Mouse (Mus musculus) limb, embryonic 11.5 days (tissue): ENCODE data around the gene Gm10203. TPM values are rescaled to one million over a fixed set of nuclear protein-coding genes. Genes with fewer than 3 reads are reported as not detected.
A peak's percentile ranks its signal among the peaks of the same experiment; 100 is the strongest.

Experiments used
- ATAC-seq: fragments of 200-750 bp; cut with Nextera tagmentation; 2 replicates; pipeline ENCODE4 v1.8.0; 2017; ENCODE audit warnings: low read depth; ENCODE audit not compliant: insufficient number of reproducible peaks, low FRiP score, low TSS enrichment
- DNase-seq: peaks from one replicate; pipeline ENCODE4 v3.0.0-alpha.2; 2015; ENCODE audit warnings: low spot score
- H3K27ac ChIP-seq: fragments of 300-500 bp; sonication (generic); replicated peaks from 2 replicates; pipeline ENCODE4 v1.5.1; 2014; ENCODE audit warnings: low read depth, mild to moderate bottlenecking, low read length
- H3K27me3 ChIP-seq: fragments of 300-500 bp; sonication (generic); 2 replicates; pipeline ENCODE4 v1.6.1; 2014; ENCODE audit warnings: mild to moderate bottlenecking, low read length, mixed read lengths; ENCODE audit not compliant: control insufficient read depth, insufficient read depth
- H3K36me3 ChIP-seq: fragments of 300-500 bp; sonication (generic); 2 replicates; pipeline ENCODE4 v1.6.1; 2014; ENCODE audit warnings: mild to moderate bottlenecking, low read length, moderate library complexity, mixed read lengths; ENCODE audit not compliant: control insufficient read depth, insufficient read depth
- H3K4me1 ChIP-seq: fragments of 300-500 bp; sonication (generic); 2 replicates; pipeline ENCODE4 v1.6.1; 2014; ENCODE audit warnings: low read length, mixed read lengths; ENCODE audit not compliant: control insufficient read depth, insufficient read depth
- H3K4me2 ChIP-seq: fragments of 300-500 bp; sonication (generic); 2 replicates; pipeline ENCODE4 v1.6.1; 2014; ENCODE audit warnings: low read depth, mild to moderate bottlenecking, moderate library complexity; ENCODE audit not compliant: severe bottlenecking
- H3K4me3 ChIP-seq: fragments of 300-500 bp; sonication (generic); 2 replicates; pipeline ENCODE4 v1.5.1; 2014; ENCODE audit warnings: low read depth, low read length
- H3K9ac ChIP-seq: fragments of 300-500 bp; sonication (generic); 2 replicates; pipeline ENCODE4 v1.6.1; 2014; ENCODE audit warnings: mild to moderate bottlenecking, low read length
- H3K9me3 ChIP-seq: fragments of 300-500 bp; sonication (generic); 2 replicates; pipeline ENCODE4 v1.6.1; 2016; ENCODE audit warnings: low read length; ENCODE audit not compliant: control insufficient read depth
- WGBS: fragments of 180-500 bp; shearing (Covaris S2); extraction: QIAGEN DNeasy Blood & Tissue Kit; methylation state at CpG from one replicate; pipeline ENCODE4 v1.1.7; 2014; 5-methylcytosine and 5-hydroxymethylcytosine counted together
- polyA plus RNA-seq: library from polyadenylated mRNA; unstranded; fragments of >200 nt; fragmentation: Nextera tagmentation; extraction: Ambion mirVana; gene quantifications from 2 replicates; pipeline ENCODE4 v1.2.1, GENCODE M21; 2014

The Gm10203 gene
- polyA plus RNA-seq, 1 experiment from 2014 or later: not detected

DNA sequence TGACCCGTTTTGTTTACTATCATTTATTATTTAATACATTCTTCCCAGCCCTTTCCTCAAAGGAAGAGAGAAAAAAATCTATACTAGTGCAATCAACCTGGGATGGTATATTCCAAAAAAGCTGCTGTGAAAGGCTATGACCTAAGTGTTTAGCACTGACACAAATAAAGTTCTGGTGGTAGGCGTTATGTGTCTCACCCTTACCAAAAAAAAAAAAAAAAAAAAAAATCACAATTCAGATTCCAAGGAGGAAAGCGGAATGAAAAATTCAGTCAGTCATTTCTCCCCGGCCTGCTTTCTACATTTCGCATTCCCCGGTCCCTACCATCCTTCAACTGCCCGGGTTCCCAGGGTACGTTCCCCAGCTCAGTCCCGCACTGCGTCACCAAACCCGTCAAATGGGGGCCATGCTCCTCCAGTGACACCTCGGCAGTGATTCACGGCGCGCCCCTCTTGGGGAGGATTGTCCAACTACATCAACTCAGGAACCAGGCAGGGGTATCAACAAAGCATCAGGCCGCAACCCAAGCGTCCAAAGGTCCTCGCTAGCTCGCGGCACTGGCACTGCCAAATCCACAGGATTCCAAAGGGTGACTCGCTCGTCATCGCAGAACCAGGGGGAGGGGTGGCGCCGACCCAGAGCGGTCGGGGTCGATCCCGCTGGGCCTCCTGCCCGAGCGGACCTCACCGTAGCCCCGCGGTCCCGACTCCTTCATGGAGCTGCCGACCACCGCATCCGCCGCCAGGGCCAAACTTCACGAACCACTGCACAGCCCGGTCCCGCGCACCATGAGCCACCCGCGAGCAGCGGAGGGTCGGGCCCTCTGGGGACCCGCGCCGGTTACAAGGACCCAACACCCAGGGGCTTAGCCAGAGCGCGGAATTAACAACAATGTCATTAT lies 29.5 kb upstream of the Gm10203 start:
- peak overlapping the region; percentile 81 for H3K4me3 ChIP-seq
- H3K27me3 ChIP-seq: no peaks in the 10 kb centered on the region
- no peaks in the 10 kb centered on the region for H3K36me3 ChIP-seq
- H3K9ac ChIP-seq: peak overlapping the region; percentile 89
- peak overlapping the region; percentile 81 for H3K4me2 ChIP-seq
- ATAC-seq: peak; percentile 62
- peak overlapping the region; percentile 80 for H3K27ac ChIP-seq
- no peaks in the 10 kb centered on the region for H3K4me1 ChIP-seq
- peak; percentile 77 for DNase-seq
- H3K9me3 ChIP-seq: no peaks in the 10 kb centered on the region
- 2% methylated on average over 52 of the region's 52 CpGs for WGBS

DNA sequence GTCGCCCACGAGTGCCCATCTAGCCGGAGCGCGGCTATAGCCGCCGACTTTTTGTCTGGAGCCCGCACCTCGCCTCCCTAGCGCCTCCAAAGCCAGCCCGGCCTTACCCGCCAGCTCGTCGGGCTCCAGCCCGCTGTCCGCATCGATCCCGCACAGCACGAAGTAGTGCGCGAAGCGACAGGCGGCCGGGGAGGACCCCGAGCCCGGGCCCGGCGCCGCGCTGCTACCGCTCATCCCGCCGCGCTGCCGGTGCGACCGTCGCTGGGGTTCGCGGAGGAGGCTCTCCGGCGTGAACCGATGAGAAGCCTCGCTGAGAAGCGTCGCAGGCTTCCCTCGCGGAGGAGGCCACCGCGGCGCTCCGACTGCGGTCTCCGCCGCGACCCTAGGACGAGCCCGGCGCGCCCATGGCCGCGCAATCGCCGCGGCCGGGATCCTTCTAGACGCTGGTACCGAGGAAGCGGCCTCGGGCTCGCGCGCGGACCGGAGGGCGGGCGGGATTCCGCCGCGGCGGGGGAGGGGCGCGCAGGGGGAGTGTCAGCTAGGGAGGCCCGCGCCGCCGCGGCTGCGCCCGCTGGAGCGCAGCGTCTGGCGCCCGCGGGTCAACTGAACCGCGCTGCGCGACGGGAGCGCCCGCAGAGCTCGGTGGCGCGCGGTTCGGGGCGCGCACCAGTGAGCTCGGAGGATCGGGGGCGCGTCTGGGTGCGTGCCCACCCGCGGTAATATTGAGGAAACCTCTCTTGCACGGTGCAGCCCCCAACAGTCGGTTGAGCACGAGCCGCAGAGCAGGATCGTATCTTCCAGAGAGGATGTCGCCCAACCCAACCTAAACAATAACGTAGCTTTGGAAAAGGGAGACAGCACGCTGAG lies 28.7 kb upstream of the Gm10203 start, which contains the start of gene Dennd5b:
TSS of gene Dennd5b (minus strand) at position 605 of the 867 bp plus-strand sequence.
- Histone ChIP-seq H3K27me3 (no peaks in the 10 kb centered on the region), H3K4me1 (no peaks in the 10 kb centered on the region), H3K27ac (peak within 1 kb of the TSS; percentile 80), H3K4me2 (peak within 1 kb of the TSS; percentile 81), H3K36me3 (no peaks in the 10 kb centered on the region), H3K9ac (peak within 1 kb of the TSS; percentile 89), H3K9me3 (no peaks in the 10 kb centered on the region), H3K4me3 (peak within 1 kb of the TSS; percentile 81)
- ATAC-seq (peak; percentile 88), DNase-seq (peak; percentile 83)
- under 1% methylated on average over 122 of the region's 124 CpGs for WGBS

DNA sequence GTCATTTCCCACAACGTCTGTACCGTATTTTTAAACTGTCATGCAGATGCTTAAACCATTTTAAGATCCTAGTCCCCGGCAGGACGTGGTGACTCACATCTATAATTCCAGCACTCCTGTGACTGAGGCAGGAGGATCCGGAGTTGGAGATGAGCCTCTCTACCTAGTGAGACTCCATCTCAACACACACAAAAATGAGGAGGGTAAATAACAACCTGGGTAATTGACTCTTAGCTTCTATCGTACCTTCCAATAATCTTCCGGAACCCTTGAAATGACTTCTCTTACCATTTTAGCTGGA lies 28.1 kb upstream of the Gm10203 start:
- Histone ChIP-seq H3K4me2 (peak overlapping the region; percentile 81), H3K9me3 (no peaks in the 10 kb centered on the region), H3K27me3 (no peaks in the 10 kb centered on the region), H3K4me1 (no peaks in the 10 kb centered on the region), H3K4me3 (peak overlapping the region; percentile 81), H3K9ac (peak overlapping the region; percentile 89), H3K27ac (no peak overlapping the region), H3K36me3 (no peaks in the 10 kb centered on the region)
- no peak for ATAC-seq
- no peak for DNase-seq
- WGBS: 16% methylated on average over 7 of the region's 7 CpGs

DNA sequence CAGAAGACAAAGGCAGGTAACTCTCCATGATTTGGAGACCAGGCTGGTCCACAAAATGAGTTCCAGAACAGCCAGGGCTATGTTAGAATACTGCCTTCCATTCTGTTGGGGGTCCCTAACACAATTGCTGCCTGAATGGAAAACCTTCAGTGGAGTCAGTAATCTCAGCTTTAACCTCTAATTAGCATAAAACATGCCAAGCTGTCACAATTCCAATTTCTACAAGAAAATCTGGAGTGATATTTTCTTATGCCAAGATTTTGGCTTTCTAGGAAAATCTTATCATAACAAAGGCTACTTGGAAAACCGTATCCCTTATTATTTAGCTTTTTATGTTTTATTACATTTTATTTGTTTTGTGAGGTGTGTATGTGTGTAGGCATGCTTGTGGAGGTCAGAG lies 26.5 kb upstream of the Gm10203 start:
- 98% methylated on average over 1 of the region's 1 CpGs for WGBS
- H3K36me3 ChIP-seq: no peaks in the 10 kb centered on the region

DNA sequence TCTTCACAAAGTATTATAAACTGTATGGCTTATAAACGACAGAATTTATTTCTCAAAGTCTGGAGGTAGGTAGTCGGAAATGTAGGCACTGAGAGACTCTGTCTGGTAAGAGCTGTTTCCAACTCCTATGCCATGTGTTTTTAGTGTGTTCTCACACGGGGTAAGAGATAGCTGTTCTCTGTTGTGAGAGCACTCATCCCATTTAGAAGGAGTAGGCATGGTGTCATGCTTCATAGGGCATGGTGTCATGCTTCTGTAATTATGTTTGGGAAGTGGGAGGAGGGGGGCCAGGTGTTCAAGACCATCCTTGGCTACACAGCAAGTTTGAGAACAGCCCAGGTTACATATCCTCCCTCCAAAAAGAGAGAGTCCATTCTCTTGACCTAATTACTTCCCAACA lies 22.4 kb upstream of the Gm10203 start:
- H3K9me3 ChIP-seq: no peaks in the 10 kb centered on the region

More for the DNA sequence above, 26.5 kb upstream of the Gm10203 start:
- H3K9ac ChIP-seq: no peak overlapping the region
- DNase-seq: no peak
- no peak overlapping the region for H3K4me3 ChIP-seq
- H3K4me2 ChIP-seq: no peak overlapping the region
- H3K4me1 ChIP-seq: no peaks in the 10 kb centered on the region
- ATAC-seq: no peak
- H3K9me3 ChIP-seq: no peaks in the 10 kb centered on the region
- H3K27me3 ChIP-seq: no peaks in the 10 kb centered on the region
- no peak overlapping the region for H3K27ac ChIP-seq

DNA sequence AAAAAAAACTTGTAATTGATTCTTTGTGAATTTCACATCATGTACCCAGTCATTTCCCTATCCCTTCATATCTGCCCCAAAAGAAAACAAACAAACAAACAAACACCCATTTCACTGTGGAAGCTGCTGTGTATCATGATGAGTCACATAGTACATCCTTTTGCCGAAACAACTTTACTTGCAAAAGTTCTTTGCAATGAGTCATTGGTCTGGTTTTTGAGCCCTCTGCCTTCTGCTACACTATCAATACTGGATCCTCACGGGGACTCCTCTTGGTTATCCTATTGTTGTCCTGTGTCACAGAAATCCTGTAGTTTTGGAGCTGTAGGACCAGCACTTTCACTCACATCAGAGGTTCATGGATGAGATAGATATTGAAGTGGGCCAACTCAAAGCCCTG lies 21.1 kb upstream of the Gm10203 start:
- H3K27me3 ChIP-seq: no peaks in the 10 kb centered on the region
- no peak overlapping the region for H3K4me3 ChIP-seq
- no peak for DNase-seq
- H3K9ac ChIP-seq: no peak overlapping the region
- no peak overlapping the region for H3K27ac ChIP-seq
- no peaks in the 10 kb centered on the region for H3K36me3 ChIP-seq
- H3K4me2 ChIP-seq: no peak overlapping the region
- H3K4me1 ChIP-seq: no peaks in the 10 kb centered on the region
- ATAC-seq: no peak
- no peaks in the 10 kb centered on the region for H3K9me3 ChIP-seq
- 89% methylated on average over 2 of the region's 2 CpGs for WGBS

More for the DNA sequence above, 22.4 kb upstream of the Gm10203 start:
- WGBS: 77% methylated on average over 3 of the region's 3 CpGs
- Histone ChIP-seq H3K36me3 (no peaks in the 10 kb centered on the region), H3K4me2 (no peak overlapping the region), H3K4me3 (no peak overlapping the region), H3K27me3 (no peaks in the 10 kb centered on the region), H3K27ac (no peak overlapping the region), H3K4me1 (no peaks in the 10 kb centered on the region), H3K9ac (no peak overlapping the region)
- DNase-seq: no peak
- ATAC-seq: no peak

DNA sequence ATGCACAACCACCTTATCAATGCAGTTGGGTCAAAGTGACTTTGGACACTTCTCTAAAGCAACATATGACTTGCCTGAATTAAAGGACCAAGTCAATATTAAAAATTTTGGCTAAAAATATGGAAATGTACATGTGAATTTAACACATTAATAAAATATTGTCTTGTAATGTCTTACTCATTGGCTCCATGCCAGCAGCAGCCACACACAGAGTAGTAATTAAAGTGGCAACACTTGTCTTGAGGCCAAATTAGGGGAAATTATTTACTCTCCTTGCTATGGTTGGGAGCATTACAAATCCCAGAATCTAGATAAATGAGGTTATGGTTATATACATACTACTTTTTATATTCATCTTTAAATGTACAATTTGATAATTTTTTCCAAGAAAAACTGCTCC lies 13.0 kb upstream of the Gm10203 start:
- no peak for ATAC-seq
- H3K27me3 ChIP-seq: no peaks in the 10 kb centered on the region
- H3K27ac ChIP-seq: no peak overlapping the region

DNA sequence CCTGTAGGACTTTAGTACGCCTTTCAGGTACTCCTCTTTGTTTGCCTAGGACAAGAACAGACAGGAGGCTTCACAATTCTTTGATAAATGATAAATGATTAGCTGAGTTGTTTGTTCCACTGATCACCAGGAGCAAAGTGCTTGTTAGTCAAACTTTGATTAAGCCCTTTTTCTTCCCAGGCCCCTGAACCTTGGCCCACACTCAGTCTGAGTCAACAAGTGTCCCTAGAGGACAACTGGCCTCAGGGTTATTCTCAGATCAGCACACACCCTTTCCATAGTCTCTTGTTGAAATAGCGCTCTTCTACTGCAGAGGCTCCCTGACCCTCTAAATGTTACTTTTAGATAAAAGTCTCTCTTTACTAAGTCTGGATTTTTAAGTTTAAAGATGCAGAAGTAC lies 11.0 kb upstream of the Gm10203 start:
- H3K9ac ChIP-seq: no peak overlapping the region
- H3K4me1 ChIP-seq: no peaks in the 10 kb centered on the region
- 70% methylated on average over 2 of the region's 2 CpGs for WGBS
- no peaks in the 10 kb centered on the region for H3K9me3 ChIP-seq
- DNase-seq: no peak
- H3K27me3 ChIP-seq: no peaks in the 10 kb centered on the region
- H3K4me3 ChIP-seq: no peak overlapping the region
- no peak for ATAC-seq
- H3K4me2 ChIP-seq: no peak overlapping the region
- no peak overlapping the region for H3K27ac ChIP-seq
- H3K36me3 ChIP-seq: no peaks in the 10 kb centered on the region

More for the DNA sequence above, 13.0 kb upstream of the Gm10203 start:
- no peaks in the 10 kb centered on the region for H3K4me1 ChIP-seq
- DNase-seq: no peak
- H3K9me3 ChIP-seq: no peaks in the 10 kb centered on the region
- no peak overlapping the region for H3K4me3 ChIP-seq
- no peaks in the 10 kb centered on the region for H3K36me3 ChIP-seq
- H3K9ac ChIP-seq: no peak overlapping the region
- H3K4me2 ChIP-seq: no peak overlapping the region
